Mouse (Mus musculus) kidney, adult 9 months (tissue): ENCODE measurements around the gene Mto1.
"Not testable (repeated sequence)": the region's sequence is repeated elsewhere in the genome, so short reads cannot be mapped to it uniquely, and the experiment has no call there.

Source experiments
- DNase-seq: peaks from one replicate; pipeline ENCODE4 v3.0.0; 2022

Mto1 gene

DNA sequence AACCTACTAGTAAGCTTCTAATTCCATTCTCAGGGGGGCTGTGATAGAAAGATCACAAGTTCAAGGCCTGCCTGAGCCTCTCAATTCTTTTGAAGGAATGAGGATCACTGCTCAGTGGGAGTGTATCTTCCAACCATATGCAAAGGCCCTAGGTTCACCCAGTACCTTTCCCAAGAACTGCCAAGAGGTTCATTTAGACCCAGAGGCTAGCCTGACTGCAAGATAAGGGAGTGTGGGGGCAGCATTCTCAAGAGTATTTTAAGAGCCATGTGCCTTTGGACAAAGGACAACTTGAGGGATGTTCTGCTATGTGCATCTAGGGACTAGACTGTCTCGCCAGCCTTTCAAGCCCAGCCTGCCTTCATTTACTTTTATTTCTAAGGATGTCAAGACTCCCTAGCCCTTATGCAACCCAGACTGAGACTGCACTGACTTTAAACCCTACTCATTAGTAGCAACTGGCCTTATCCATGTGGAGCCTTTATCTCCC, 28.6 kb downstream of the Mto1 start:
- DNase-seq = peak; percentile 24

GRCm38 (mm10) chr9:78477021-78477551, 29.1 kb downstream of the Mto1 start:
- peak; percentile 62 for DNase-seq

DNA sequence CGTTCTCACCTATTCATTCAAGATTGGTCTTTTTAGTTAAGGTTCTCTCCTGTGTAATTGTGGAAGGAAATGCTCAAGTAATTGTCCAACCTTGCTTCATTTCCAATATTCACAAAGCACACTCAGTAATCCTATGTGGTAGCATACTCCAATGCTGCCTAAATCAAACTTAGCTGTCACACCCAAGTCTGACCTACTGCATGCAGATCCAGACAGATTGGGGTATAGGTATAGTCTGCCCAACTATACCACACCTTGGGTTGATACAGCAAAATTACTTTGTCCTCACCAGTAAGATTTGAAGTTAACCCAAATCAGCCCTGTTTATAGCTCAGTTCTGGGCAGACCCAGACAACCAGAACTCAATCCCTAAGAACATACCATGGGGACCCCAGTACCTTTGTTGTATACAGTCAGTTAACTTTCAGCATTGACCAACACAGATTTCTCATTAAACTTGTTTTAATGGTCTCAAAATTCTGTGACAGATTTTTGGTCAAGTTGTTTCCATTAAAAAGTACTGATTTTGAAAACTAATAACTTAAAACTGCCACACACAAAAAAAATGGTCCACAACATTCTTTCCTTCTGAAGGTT, 30.1 kb downstream of the Mto1 start:
- not testable (repeated sequence) for DNase-seq

GRCm38 (mm10) chr9:78479308-78479707, 31.3 kb downstream of the Mto1 start:
- not testable (repeated sequence) for DNase-seq

GRCm38 (mm10) chr9:78480227-78480626, 32.2 kb downstream of the Mto1 start:
- not testable (repeated sequence) for DNase-seq

GRCm38 (mm10) chr9:78480706-78481358, 32.8 kb downstream of the Mto1 start:
- peak; percentile 91 for DNase-seq

- peak; percentile 99 for DNase-seq
Measured at GRCm38 (mm10) chr9:78481423-78482331, 33.7 kb downstream of the Mto1 start.

- no peak for DNase-seq
Measured at GRCm38 (mm10) chr9:78482386-78482785, 34.4 kb downstream of the Mto1 start.

GRCm38 (mm10) chr9:78484660-78485059, 36.7 kb downstream of the Mto1 start:
- no peak for DNase-seq

DNA sequence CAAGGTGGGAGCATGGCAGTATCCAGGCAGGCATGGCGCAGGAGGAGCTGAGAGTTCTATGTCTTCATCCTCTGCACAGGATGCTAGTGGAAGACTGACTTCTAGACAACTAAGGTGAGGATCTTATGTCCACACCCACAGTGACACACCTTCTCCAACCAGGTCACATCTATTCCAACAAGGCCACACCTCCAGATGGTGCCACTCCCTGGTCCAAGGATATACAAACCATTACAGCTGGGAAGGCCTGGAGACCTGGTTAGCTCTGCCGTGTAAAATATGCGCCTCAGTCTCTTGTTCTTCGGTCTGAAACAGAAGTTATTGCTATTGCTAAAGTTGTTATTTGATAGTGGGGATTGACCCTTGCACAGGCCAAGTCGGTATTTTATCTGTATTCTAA, 40.0 kb downstream of the Mto1 start:
- not testable (repeated sequence) for DNase-seq

- peak; percentile 71 for DNase-seq
Measured at GRCm38 (mm10) chr9:78488890-78489420, 40.9 kb downstream of the Mto1 start, which contains the start of gene Eef1a1. Eef1a1 (minus strand) TSS chr9:78489151.

- DNase-seq = no peak
Measured at GRCm38 (mm10) chr9:78491169-78491568, 43.2 kb downstream of the Mto1 start.

DNA sequence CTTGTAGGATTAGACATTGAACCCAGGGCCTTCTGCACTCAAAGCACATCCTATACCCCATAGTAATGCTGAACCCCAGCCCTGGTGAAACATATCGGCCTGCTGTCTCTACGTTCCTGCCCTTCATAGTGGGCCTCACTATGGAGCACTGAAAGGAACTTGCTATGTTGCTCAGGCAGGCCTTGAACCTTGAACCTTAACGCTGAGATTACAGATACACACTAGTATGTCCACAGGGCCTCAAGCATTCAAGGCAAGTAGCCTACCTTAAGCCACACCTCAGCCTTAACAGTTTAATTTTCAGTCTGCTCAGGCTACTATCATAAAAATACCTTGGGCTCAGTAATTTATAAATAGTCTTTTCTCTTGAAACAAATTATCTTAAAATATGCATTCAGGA, 44.2 kb downstream of the Mto1 start:
- DNase-seq = no peak

GRCm38 (mm10) chr9:78493171-78493570, 45.2 kb downstream of the Mto1 start:
- no peak for DNase-seq

DNA sequence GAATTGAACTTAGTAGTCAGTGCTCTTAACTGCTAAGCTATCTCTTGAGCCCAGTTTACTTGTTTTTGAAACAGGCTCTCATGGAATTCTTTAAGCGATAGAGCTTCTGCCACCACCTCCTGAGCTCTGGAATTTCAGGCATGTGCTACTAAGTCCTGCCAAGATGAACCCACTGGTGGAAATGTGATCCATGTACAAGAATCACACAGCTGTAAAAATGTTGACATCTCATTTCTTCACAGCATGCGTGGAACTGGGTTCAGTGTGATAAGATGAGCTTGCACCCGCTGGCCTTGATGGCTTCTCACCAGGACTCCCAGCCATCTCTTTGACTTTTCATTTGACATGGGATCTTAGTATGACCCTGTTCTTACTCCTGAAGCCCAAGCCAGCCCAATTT, 52.4 kb downstream of the Mto1 start:
- DNase-seq = no peak

DNA sequence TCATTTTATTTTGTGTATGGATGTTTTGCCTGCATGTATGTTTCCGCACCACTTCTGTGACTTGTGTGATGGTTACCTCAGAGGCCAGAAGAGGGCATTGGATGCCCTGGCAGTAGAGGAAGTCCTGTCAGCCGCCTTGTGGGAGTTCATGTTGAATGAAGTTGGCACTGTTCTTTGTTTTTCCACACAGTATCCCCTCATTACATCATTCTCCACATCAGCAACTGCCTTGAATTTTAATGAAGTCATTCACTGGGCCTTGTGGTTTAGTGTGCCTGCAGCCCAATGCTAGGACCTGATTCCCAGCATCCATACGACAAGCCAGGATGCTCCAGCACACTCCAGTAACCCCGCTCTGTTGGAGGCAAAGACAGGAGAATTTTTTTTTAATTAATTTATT, 53.3 kb downstream of the Mto1 start:
- no peak for DNase-seq

- peak; percentile 35 for DNase-seq
Measured at GRCm38 (mm10) chr9:78503223-78504079, 55.4 kb downstream of the Mto1 start.

DNA sequence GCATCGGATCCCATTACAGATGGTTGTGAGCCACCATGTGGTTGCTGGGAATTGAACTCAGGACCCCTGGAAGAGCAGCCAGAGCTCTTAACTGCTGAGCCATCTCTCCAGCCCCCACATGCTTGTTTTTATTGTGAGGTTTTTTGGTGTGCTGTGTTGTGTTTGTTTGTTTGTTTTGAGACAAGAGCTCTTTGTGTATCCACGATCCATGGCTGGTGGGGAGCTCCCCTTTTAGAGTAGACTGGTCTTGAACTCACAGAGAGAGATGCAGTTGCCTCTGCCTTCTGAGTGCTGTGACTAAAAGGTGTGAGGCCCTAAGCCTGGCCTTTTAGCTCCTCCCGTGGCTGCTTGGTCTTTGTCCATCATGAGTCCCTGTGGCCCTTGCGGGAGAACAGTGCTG, 56.1 kb downstream of the Mto1 start:
- DNase-seq = no peak

GRCm38 (mm10) chr9:78504679-78505078, 56.7 kb downstream of the Mto1 start:
- no peak for DNase-seq

GRCm38 (mm10) chr9:78505223-78505622, 57.2 kb downstream of the Mto1 start:
- DNase-seq = no peak

- DNase-seq = peak; percentile 66
Measured at GRCm38 (mm10) chr9:78506002-78506721, 58.2 kb downstream of the Mto1 start.
